In the genomic region with DNA sequence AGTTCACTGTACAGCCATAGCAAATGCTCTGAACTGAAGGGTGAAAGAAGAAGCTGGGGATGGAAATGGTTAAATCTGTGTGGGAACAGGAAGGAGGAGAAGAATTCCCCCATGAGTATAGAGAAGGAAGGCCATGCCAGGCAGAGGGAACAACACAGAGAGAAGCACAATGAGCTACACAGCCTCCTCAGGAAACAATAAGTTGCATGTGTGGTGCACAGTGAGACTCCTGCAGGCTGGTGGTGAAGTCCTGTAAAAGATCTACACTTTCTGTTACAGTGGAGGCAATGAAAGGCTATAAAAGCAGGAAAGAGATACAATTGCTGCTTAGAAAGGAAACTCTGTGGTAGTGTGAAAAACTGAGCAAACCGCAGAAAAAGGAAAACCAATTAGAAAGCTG, we compare ENCODE assay signal across 32 mouse cellular contexts. TPM values are rescaled to one million over a fixed set of nuclear protein-coding genes. Genes with fewer than 3 reads are reported as not detected.
A peak's percentile ranks its signal among the peaks of the same experiment; 100 is the strongest.
DNase-seq lines count a peak whose midpoint lies in the region; ATAC-seq and TF ChIP-seq lines count a peak whose summit lies in the region.
"Had no signal": no experiment of that assay in that cellular context is flagged by ENCODE, and none has a peak within 500 bp of the region (broad histone marks: within the 10 kb centered on the region; RNA-seq: fewer than 3 reads in every experiment).

No protein-coding gene starts in this region.

- H3K4me2 ChIP-seq in forebrain, embryonic 14.5 days (ENCODE audit: low read length), result no peak overlapping the region
- no peak overlapping the region for H3K4me2 ChIP-seq in forebrain, embryonic 15.5 days (replicated peaks)
- H3K4me2 ChIP-seq: embryonic facial prominence, embryonic 13.5 days; heart, embryonic 12.5 days; heart, embryonic 15.5 days; hindbrain, embryonic 14.5 days had no signal

- no peak overlapping the region for H3K27ac ChIP-seq in forebrain, embryonic 14.5 days (ENCODE audit: low read depth, low read length)
- H3K27ac ChIP-seq in forebrain, embryonic 15.5 days (replicated peaks), result no peak overlapping the region
- H3K27ac ChIP-seq: embryonic facial prominence, embryonic 10.5 days; embryonic facial prominence, embryonic 13.5 days; heart, embryonic 15.5 days; hindbrain, embryonic 14.5 days; hindbrain, postnatal 0 days had no signal

- no peak for TF ChIP-seq POLR2A in brain, embryonic 14.5 days (IDR thresholded peaks at IDR 0.05; ENCODE audit: borderline replicate concordance, extremely low read depth, insufficient read depth, insufficient read length, poor library complexity, severe bottlenecking)

- no peak overlapping the region for H3K4me3 ChIP-seq in forebrain, embryonic 14.5 days (ENCODE audit: low read depth, low read length)
- H3K4me3 ChIP-seq in forebrain, embryonic 15.5 days, result no peak overlapping the region
- H3K4me3 ChIP-seq: embryonic facial prominence, embryonic 10.5 days; embryonic facial prominence, embryonic 13.5 days; erythroblast, embryonic 14.5 days; heart, embryonic 12.5 days; heart, embryonic 15.5 days had no signal

- no peaks in the 10 kb centered on the region for H3K27me3 ChIP-seq in forebrain, embryonic 14.5 days (replicated peaks; ENCODE audit: control insufficient read depth, insufficient read depth, low read length)
- 0 out of 2 replicates have a peak, but pooled peaks cover 5% of the 10 kb centered on the region for H3K27me3 ChIP-seq in forebrain, embryonic 15.5 days

- no peaks in the 10 kb centered on the region for H3K36me3 ChIP-seq in forebrain, embryonic 14.5 days (ENCODE audit: control insufficient read depth, insufficient read depth, low read length)
- no peaks in the 10 kb centered on the region for H3K36me3 ChIP-seq in forebrain, embryonic 15.5 days
- H3K36me3 ChIP-seq: embryonic facial prominence, embryonic 10.5 days; embryonic facial prominence, embryonic 13.5 days; G1E; heart, embryonic 12.5 days; heart, embryonic 15.5 days had no signal

- WGBS in forebrain, embryonic 14.5 days, result 7% methylated on average over 1 of the region's 1 CpGs
- whole genome bisulfite sequencing in forebrain, embryonic 15.5 days, result 26% methylated on average over 1 of the region's 1 CpGs

- H3K4me1 ChIP-seq in forebrain, embryonic 14.5 days (ENCODE audit: control insufficient read depth, insufficient read depth, low read length), result no peaks in the 10 kb centered on the region
- H3K4me1 ChIP-seq in forebrain, embryonic 15.5 days, result no peaks in the 10 kb centered on the region
- H3K4me1 ChIP-seq: heart, embryonic 12.5 days; heart, embryonic 15.5 days had no signal

- peak; percentile 18 for DNase-seq in embryo, embryonic 10.5 days (ENCODE audit: low spot score)
- DNase-seq in embryo, embryonic 9.5 days (ENCODE audit: extremely low spot score), result no peak
- no peak for DNase-seq in forebrain, embryonic 14.5 days (ENCODE audit: low spot score)
- peak; percentile 59 for DNase-seq in brain, embryonic 14.5 days (ENCODE audit: low read depth)
- DNase-seq in thymus, adult 18-20 months, result no peak
- no peak for DNase-seq in thymus, postnatal 14 days
- DNase-seq: adrenal gland, adult 2 months; adrenal gland, postnatal 14 days; cerebellum, adult 11-12 months; cerebellum, adult 8-10 months; cerebellum, postnatal 10 days; cerebellum, postnatal 36 days; gastrocnemius, postnatal 25 days; heart, adult 18-20 months; heart, postnatal 10 days; heart, postnatal 36 days had no signal

- no peak overlapping the region for H3K9ac ChIP-seq in forebrain, embryonic 14.5 days (ENCODE audit: low read length)
- no peak overlapping the region for H3K9ac ChIP-seq in forebrain, embryonic 15.5 days (replicated peaks)
- H3K9ac ChIP-seq: embryonic facial prominence, embryonic 13.5 days; heart, embryonic 12.5 days; heart, embryonic 15.5 days; hindbrain, embryonic 14.5 days had no signal

- no peaks in the 10 kb centered on the region for H3K9me3 ChIP-seq in forebrain, embryonic 14.5 days (replicated peaks; ENCODE audit: control insufficient read depth, low read length)
- no peaks in the 10 kb centered on the region for H3K9me3 ChIP-seq in forebrain, embryonic 15.5 days
- H3K9me3 ChIP-seq: embryonic facial prominence, embryonic 10.5 days; embryonic facial prominence, embryonic 13.5 days; G1E; heart, embryonic 15.5 days had no signal

- TF ChIP-seq CTCF in brain, embryonic 14.5 days (IDR thresholded peaks at IDR 0.05; ENCODE audit: borderline replicate concordance, extremely low read depth, insufficient read depth, insufficient read length), result no peak

- ATAC-seq in forebrain, embryonic 14.5 days, result peak; percentile 48; the same call in 1 of the 2 replicates
- ATAC-seq in forebrain, embryonic 15.5 days (replicated peaks), result no peak; the same call in 1 of the 2 replicates
- ATAC-seq in megakaryocyte progenitor cell, adult 5-6 weeks (replicated peaks; ENCODE audit: poor library complexity), result 0 out of 2 replicates have a peak, but pooled peaks have one; percentile 9
- ATAC-seq: hindbrain, postnatal 0 days; inflammation-experienced regulatory T-cells, adult 6 months; intestine, embryonic 16.5 days; Patski had no signal

RNA-seq across cellular contexts. Expression of gene Otx1, which starts 17.6 kb away (rescaled TPM):
- polyA plus RNA-seq in forebrain, embryonic 14.5 days (2014; fragmentation: Nextera tagmentation; extraction: Ambion mirVana), result 9.8 and 11.1 TPM in 2 replicates
- 9.8 and 10.6 TPM in 2 replicates for polyA plus RNA-seq in forebrain, embryonic 15.5 days (2015; fragmentation: Nextera tagmentation; extraction: Ambion mirVana)
- 18.5 and 18.8 TPM in 2 replicates for polyA plus RNA-seq in brain, embryonic 14.5 days (2012; rRNA removed)
- total RNA-seq in megakaryocyte progenitor cell, adult 5-6 weeks (2015), result not detected in 2 replicates
- not detected in 2 replicates for total RNA-seq in megakaryocyte progenitor cell, adult 5-6 weeks (2017)
- total RNA-seq: adrenal gland, adult 2 months; adrenal gland, postnatal 14 days; adrenal gland, postnatal 4 days; gastrocnemius, adult 8-10 months; gastrocnemius, postnatal 25 days; heart, postnatal 10 days; heart, postnatal 36 days had no signal
- polyA plus RNA-seq: adrenal gland, adult 2 months; erythroblast, embryonic 14.5 days; gonadal fat pad, adult 2 months; inflammation-experienced regulatory T-cells, adult 6 months; intestine, embryonic 16.5 days had no signal

Comparison
In these comparisons a context has a peak if more than half of its experiments do, and no peak if none do; other contexts are left out.
1. DNase-seq: peak in embryo, embryonic 10.5 days (single experiment) and brain, embryonic 14.5 days (single experiment); none in embryo, embryonic 9.5 days (single experiment), forebrain, embryonic 14.5 days (single experiment), thymus, adult 18-20 months (0 of 2) and thymus, postnatal 14 days (single experiment).